Mouse (Mus musculus) CH12F3 (cell line): Measurements from ENCODE around the gene Gm49630.
"Not testable (repeated sequence)": the region's sequence is repeated elsewhere in the genome, so short reads cannot be mapped to it uniquely, and the experiment has no call there.

ENCODE experiments used
- in situ Hi-C: fragments of 300-500 bp; cut with MboI; formaldehyde crosslinking; loops from 2 replicates; pipeline ENCODE4 v1.14.3; 2020; ENCODE audit warnings: low sequenced_read_pairs

The Gm49630 gene

DNA sequence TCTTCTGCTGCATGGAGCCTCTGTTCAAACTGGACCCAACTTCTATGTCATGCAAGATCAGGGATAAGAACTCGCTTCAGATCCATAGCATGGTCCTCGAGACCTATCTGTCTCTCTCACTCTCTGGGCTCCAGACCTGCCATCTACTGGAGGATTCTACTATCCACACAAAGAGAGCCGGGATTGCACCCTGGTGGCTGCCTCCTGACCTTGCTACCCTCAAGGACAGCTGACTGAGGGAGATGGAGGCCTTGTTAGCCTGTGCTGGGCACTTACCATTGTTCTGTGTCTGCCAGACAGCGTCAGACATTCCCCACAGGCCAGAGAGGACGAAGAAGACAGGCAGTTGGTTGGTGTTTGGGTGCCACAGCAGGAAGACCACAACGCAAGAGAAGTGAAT is 2.4 kb downstream of the Gm49630 start:
- in situ Hi-C loops, result not testable (repeated sequence)

DNA sequence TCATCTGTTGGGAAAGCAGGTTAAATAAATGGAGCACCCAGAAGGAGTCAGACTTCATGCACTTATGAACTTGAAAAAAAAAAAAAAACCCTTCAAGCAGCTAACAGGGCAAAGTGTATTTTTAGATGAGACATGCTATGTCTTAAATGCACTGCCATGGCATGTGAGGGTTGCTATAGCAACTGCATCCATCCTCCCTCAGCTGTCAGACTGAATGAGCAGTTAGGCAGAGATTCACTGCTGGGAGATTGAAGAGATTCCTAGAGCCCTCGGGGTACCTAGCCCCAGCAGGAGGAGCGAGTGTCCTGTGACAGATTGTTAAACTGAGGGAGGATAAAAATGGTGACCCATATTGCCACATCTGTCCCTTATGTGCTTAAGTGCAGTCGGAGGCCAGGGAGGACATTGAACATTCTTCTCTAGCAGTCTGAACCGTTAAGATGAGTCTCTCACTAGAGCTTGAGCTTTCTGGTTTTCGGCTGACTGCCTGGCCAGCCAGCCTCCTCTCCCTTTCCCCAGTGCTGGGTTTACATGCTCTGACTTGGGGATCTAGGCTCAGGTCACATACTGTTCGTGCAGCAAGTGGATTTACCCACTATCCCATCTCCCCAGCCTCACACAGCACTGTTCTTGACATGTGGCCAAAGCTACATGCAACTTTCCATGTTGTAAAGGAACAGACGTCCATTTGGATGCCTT is 5.0 kb downstream of the Gm49630 start:
- in situ Hi-C loops, result not testable (repeated sequence)

GRCm38 (mm10) chr17:7366265-7366664 is 5.5 kb downstream of the Gm49630 start:
- in situ Hi-C loops, result not testable (repeated sequence)

- in situ Hi-C loops, result not testable (repeated sequence)
Observed at GRCm38 (mm10) chr17:7365615-7366014, 6.2 kb downstream of the Gm49630 start.

DNA sequence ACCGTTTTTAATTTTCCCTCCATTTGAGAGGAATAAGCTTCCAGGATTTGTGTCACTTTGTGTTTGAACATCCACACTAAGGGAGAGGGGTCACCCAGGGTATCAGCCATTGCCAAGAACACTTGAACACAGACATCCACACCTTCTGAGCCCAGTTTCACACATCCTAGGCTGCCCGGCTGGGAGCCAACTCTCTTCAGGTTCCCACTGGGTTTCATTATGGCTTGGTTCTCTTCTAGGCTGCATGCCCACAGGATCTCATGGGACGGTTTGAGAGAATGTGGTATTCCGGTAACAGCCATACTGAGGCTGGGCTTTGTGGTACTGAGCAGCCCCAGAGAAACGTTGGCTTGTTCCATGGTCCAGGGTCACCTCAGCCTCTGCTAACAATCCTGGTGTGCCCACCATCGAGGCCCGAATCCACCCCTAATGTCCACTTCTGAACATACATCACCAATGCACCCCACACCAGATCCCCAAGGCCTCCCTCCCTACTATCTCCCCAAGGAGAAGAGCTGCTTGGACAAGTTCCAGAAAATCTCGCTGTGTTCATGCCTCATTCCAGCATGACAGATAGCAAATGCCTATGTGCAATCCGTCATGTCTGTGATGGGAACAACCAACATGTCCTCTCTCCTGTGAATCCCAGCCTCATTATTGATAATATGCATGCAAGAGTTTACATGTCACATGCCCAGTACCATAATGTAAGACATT is 10.9 kb downstream of the Gm49630 start:
- in situ Hi-C loops, result not testable (repeated sequence)

GRCm38 (mm10) chr17:7359806-7360205 is 12.0 kb downstream of the Gm49630 start:
- in situ Hi-C loops, result not testable (repeated sequence)

- in situ Hi-C loops, result not testable (repeated sequence)
Observed at GRCm38 (mm10) chr17:7352596-7352995, 19.2 kb downstream of the Gm49630 start, which contains the start of gene Ttll2. Gene Ttll2, minus strand, starts transcription at chr17:7352696.

- in situ Hi-C loops, result not testable (repeated sequence)
Observed at GRCm38 (mm10) chr17:7348765-7349164, 23.0 kb downstream of the Gm49630 start.

DNA sequence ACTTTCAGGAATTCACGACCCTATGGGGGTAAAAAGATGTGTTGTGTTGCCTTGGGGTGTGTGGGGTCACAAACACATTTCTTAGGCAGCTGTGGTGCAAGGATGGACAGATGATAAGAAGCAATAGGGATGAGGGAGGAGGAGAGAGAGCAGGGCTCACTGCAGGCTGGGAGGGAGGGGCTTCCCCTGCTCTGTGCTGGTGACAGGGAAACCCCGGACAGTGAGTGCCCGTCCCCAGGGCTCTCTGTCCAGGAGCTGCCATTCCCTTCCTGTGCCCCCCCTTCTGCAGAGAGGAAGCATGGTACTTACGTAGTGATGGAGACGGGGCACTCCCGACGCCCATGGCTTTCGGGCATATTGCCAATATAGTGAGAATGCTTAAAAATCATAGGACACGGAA is 34.4 kb downstream of the Gm49630 start:
- in situ Hi-C loops, result not testable (repeated sequence)

DNA sequence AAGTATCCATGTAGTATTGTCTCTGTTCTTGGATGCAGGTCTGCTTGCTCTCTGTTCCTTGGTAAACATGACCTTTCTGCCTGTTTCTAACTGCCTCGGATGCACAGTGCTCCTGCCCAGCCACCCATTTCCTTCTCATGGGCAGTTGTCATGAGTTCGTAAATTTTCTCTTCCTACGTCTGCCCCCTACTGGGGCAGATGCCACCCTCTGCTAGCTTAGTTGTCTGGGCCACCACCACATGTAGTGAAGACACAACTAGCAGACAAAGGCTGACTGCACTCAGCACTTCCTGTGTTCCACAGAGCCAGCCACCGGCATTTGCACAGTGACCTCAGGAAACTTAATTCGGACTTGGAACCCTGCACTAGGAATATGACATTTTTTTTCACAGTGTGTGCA is 39.0 kb downstream of the Gm49630 start:
- in situ Hi-C loops, result not testable (repeated sequence)

GRCm38 (mm10) chr17:7326415-7326814 is 45.4 kb downstream of the Gm49630 start:
- in situ Hi-C loops, result not testable (repeated sequence)

- in situ Hi-C loops, result not testable (repeated sequence)
Observed at GRCm38 (mm10) chr17:7324346-7324745, 47.4 kb downstream of the Gm49630 start, which contains the start of gene Tcp10a. Gene Tcp10a, plus strand, starts transcription at chr17:7324646.

DNA sequence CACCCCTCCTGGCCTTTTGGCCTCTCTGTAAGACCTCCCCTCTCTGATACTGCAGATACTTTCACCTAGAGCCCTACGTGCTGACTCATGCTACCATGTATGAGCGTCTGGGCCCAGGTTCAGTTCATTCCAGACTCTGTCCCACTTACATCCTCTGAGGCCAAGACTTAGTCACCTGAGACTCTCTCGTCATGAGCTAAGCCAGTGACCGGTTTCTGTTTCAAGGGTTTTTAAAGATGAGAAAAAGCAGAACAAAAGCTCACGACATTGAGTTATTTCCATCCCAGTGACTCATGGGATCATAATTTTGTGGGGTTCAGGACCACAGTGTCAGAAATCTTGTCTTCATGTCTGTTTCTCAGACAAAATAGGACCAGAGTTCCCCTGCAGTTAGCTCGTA is 52.0 kb downstream of the Gm49630 start:
- in situ Hi-C loops, result not testable (repeated sequence)

- in situ Hi-C loops, result not testable (repeated sequence)
Observed at GRCm38 (mm10) chr17:7315693-7316382, 55.9 kb downstream of the Gm49630 start.

DNA sequence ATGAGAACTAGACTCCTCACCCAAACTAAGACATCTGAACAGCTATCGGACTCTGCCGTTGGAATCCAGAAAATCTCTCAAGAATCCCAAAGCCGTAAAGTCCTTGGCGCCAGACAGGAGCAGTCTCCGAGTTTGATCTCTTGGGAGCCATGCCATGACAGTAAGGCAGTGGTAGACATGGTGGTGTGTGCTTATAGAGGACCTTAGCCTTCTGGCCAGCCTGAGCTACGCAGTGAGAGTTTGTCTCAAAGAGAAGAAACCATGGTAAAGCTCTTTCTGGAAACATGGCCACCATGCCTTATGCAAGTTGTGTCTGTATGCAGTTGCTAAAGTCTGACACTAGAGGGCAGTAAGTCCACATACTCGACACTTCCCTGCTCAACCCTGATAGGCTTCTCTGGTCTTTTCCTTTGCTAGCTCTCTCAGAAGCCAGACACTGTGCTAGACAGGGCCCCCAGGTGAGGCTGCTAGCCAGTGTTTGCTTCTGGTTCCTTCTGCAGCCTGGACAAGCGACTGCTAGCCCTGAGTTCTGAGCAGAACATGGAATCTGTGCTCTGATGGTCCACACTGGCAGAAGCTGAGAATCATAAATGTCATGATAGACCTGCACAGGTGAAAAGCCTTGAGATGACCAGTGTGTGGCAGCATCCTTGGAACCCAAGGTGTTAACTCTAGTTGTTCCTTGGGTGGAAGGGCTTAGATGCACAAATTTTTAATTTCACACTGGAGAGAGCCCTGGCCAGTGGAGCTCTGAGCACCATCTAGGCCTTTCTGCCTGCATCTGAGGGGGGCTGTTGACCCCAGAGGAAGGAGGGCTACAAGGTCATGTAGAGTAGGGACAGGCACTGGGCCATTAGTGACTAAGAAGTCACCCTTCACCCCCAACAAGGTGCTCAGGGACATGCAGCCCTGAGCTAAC is 65.2 kb downstream of the Gm49630 start:
- in situ Hi-C loops, result not testable (repeated sequence)
